Mouse (Mus musculus): ENCODE results near the gene Ifna2. TPM values are rescaled to one million over a fixed set of nuclear protein-coding genes. Genes with fewer than 3 reads are reported as not detected.
A peak's percentile ranks its signal among the peaks of the same experiment; 100 is the strongest.

The Ifna2 gene
- polyA plus RNA-seq (2012; ENCODE audit: insufficient read depth, low replicate concordance) = not detected in 2 replicates

DNA sequence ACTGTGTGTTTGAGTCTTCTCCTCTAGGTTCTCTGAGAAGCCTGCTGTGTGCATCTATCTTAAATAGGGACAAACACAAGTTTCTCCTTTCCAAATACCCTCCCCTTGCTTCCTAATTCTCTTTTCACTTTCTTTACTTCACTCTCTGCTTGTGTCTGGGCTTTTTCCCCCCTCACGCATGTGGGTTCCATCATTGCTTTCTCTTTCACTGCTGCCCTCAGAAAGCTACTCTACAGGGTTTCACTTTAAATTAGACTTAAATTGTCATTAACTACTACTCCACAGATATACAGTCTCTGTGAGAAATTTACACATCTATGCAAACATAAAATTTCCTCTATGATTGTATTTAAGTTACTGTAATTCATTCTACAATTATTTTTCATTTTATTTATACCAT lies at the start of gene Ifna2:
Ifna2 (minus strand) TSS at position 101 of the 400 bp plus-strand sequence.
- Histone ChIP-seq H3K27me3 (replicated peaks) (no peaks in the 10 kb centered on the region), H3K4me3 (replicated peaks) (no peak within 1 kb of the TSS), H3K36me3 (replicated peaks; ENCODE audit: low read length) (no peaks in the 10 kb centered on the region), H3K4me1 (peaks cover 21% of the 10 kb centered on the region), H3K9me3 (no peaks in the 10 kb centered on the region)
- TF ChIP-seq FLI1 (IDR thresholded peaks at IDR 0.05; ENCODE audit: low read length) (no peak), GATA1 (IDR thresholded peaks at IDR 0.05; ENCODE audit: borderline replicate concordance, low read length) (no peak)

DNA sequence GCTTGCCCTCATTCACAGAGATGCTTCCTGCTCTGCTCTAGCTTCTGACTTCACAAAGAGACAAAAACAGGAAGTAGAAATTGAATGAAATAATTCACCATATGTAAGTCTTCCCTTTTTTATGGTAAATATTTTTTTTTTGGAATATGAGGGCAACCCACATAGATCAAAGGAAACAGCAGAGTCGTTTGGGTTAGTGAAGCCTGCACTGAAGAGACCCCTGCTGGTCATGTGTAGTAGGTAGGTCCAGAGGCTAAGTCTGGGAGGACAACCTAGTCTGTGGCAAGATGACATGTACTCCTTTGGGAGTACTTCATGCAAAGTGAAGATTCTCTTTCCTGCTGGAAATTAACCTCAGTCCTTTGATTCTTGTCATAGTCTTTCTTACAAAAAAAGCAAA lies 43.6 kb upstream of the Ifna2 start:
- Histone ChIP-seq H3K27me3 (replicated peaks) (no peaks in the 10 kb centered on the region), H3K9me3 (no peaks in the 10 kb centered on the region), H3K4me3 (replicated peaks) (peak overlapping the region; percentile 89), H3K4me1 (peaks cover 28% of the 10 kb centered on the region), H3K36me3 (replicated peaks; ENCODE audit: low read length) (no peaks in the 10 kb centered on the region)
- TF ChIP-seq GATA1 (IDR thresholded peaks at IDR 0.05; ENCODE audit: borderline replicate concordance, low read length) (no peak), FLI1 (IDR thresholded peaks at IDR 0.05; ENCODE audit: low read length) (no peak)

- peaks cover 28% of the 10 kb centered on the region for H3K4me1 ChIP-seq
- no peaks in the 10 kb centered on the region for H3K9me3 ChIP-seq
- H3K4me3 ChIP-seq (replicated peaks) = peak overlapping the region; percentile 89
- TF ChIP-seq FLI1 (IDR thresholded peaks at IDR 0.05; ENCODE audit: low read length) (no peak), GATA1 (IDR thresholded peaks at IDR 0.05; ENCODE audit: borderline replicate concordance, low read length) (no peak)
- no peaks in the 10 kb centered on the region for H3K36me3 ChIP-seq (replicated peaks; ENCODE audit: low read length)
- no peaks in the 10 kb centered on the region for H3K27me3 ChIP-seq (replicated peaks)
Measured at GRCm38 (mm10) chr4:88726727-88727126, 43.0 kb upstream of the Ifna2 start.

- no peak overlapping the region for H3K4me3 ChIP-seq (replicated peaks)
- no peak for TF ChIP-seq GATA1 (IDR thresholded peaks at IDR 0.05; ENCODE audit: borderline replicate concordance, low read length)
- no peak for TF ChIP-seq FLI1 (IDR thresholded peaks at IDR 0.05; ENCODE audit: low read length)
Measured at GRCm38 (mm10) chr4:88723497-88724090, 39.9 kb upstream of the Ifna2 start.

GRCm38 (mm10) chr4:88721791-88722721 lies 38.3 kb upstream of the Ifna2 start, which contains the start of the genes Gm26566 and Klhl9:
Gene Gm26566 (plus strand): TSS chr4:88721805.
Gene Klhl9 (minus strand): TSS chr4:88722465.
- Histone ChIP-seq H3K27me3 (replicated peaks) (no peaks in the 10 kb centered on the region), H3K4me3 (replicated peaks) (peak within 1 kb of the TSS; percentile 99), H3K9me3 (no peaks in the 10 kb centered on the region), H3K36me3 (replicated peaks; ENCODE audit: low read length) (peaks cover 32% of the 10 kb centered on the region), H3K4me1 (peaks cover 42% of the 10 kb centered on the region)
- no peak for TF ChIP-seq FLI1 (IDR thresholded peaks at IDR 0.05; ENCODE audit: low read length)
- TF ChIP-seq GATA1 (IDR thresholded peaks at IDR 0.05; ENCODE audit: borderline replicate concordance, low read length) = no peak

More at GRCm38 (mm10) chr4:88723497-88724090, 39.9 kb upstream of the Ifna2 start:
- Histone ChIP-seq H3K4me1 (peaks cover 45% of the 10 kb centered on the region), H3K9me3 (no peaks in the 10 kb centered on the region), H3K36me3 (replicated peaks; ENCODE audit: low read length) (peaks cover 19% of the 10 kb centered on the region), H3K27me3 (replicated peaks) (no peaks in the 10 kb centered on the region)

DNA sequence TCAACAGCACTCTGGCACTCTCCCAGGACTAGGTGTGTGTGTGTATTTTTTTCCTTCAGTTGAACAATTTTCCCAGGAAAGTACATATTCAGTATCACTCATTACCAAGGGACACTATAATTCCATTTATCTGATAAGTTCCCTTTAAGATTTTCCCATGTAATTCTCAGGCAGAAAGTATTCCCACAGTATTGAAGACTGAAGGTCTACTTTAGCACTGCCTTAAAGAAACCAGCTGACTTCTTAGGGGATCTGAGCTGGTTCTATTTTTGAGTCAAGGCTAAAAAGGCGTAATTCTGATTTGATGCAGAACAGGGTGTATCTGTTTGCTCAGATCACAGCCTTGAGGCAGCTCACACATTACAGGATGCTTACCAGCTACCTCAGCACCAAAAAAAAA lies 35.0 kb upstream of the Ifna2 start:
- Histone ChIP-seq H3K27me3 (replicated peaks) (no peaks in the 10 kb centered on the region), H3K36me3 (replicated peaks; ENCODE audit: low read length) (peaks cover 56% of the 10 kb centered on the region), H3K4me3 (replicated peaks) (peak overlapping the region; percentile 89), H3K4me1 (peaks cover 48% of the 10 kb centered on the region), H3K9me3 (no peaks in the 10 kb centered on the region)
- TF ChIP-seq FLI1 (IDR thresholded peaks at IDR 0.05; ENCODE audit: low read length) (no peak), GATA1 (IDR thresholded peaks at IDR 0.05; ENCODE audit: borderline replicate concordance, low read length) (no peak)

DNA sequence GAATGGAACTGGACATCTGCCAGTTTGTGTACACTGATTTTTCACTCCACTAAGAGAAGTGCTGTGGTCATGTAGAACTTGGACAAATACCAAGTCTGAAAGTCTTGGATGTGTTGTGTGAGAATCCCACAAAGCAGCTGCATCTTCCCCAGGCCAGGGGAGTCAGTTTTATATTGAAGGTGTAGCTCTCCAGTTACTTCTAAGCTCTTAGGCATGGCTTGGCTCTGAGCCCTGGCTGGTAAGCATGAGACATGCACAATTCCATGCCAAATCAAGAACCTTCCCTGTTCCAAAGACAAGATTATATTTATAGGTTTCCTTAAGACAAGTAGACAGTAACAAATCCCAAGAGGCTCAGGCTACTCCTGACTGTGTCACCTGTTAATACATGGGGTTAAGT lies 31.3 kb upstream of the Ifna2 start:
- peaks cover 63% of the 10 kb centered on the region for H3K36me3 ChIP-seq (replicated peaks; ENCODE audit: low read length)
- no peaks in the 10 kb centered on the region for H3K27me3 ChIP-seq (replicated peaks)
- TF ChIP-seq FLI1 (IDR thresholded peaks at IDR 0.05; ENCODE audit: low read length) (no peak), GATA1 (IDR thresholded peaks at IDR 0.05; ENCODE audit: borderline replicate concordance, low read length) (no peak)
- H3K4me1 ChIP-seq = peaks cover 40% of the 10 kb centered on the region
- no peak overlapping the region for H3K4me3 ChIP-seq (replicated peaks)
- no peaks in the 10 kb centered on the region for H3K9me3 ChIP-seq

DNA sequence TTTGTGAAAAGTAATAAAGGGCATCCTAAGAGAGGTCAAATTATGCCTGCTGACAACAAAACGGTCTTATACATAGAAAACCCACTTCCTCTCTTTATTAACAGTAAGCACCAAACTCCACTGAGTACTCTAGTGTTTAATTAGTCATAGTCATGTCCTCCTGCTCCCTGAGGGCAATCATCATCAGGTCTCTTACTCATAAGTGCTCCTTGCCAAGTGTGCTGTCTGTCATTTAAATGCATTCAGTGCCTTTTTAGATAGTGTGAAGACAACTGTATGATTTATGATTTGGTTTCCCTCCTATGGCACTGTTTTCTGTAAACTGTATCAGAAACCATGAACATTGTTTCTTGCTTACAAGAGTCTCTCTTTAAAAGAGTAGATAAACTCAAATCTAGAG lies 30.6 kb upstream of the Ifna2 start:
- no peak for TF ChIP-seq GATA1 (IDR thresholded peaks at IDR 0.05; ENCODE audit: borderline replicate concordance, low read length)
- no peak for TF ChIP-seq FLI1 (IDR thresholded peaks at IDR 0.05; ENCODE audit: low read length)
- Histone ChIP-seq H3K4me1 (peaks cover 42% of the 10 kb centered on the region), H3K4me3 (replicated peaks) (no peak overlapping the region), H3K27me3 (replicated peaks) (no peaks in the 10 kb centered on the region), H3K36me3 (replicated peaks; ENCODE audit: low read length) (peaks cover 66% of the 10 kb centered on the region), H3K9me3 (peaks cover 4% of the 10 kb centered on the region; the same call in 1 of the 2 replicates)

GRCm38 (mm10) chr4:88707128-88707826 lies 23.6 kb upstream of the Ifna2 start:
- Histone ChIP-seq H3K36me3 (replicated peaks; ENCODE audit: low read length) (peaks cover 31% of the 10 kb centered on the region), H3K4me1 (peaks cover 23% of the 10 kb centered on the region), H3K9me3 (peaks cover 10% of the 10 kb centered on the region; the same call in 1 of the 2 replicates), H3K4me3 (replicated peaks) (no peak overlapping the region), H3K27me3 (replicated peaks) (no peaks in the 10 kb centered on the region)
- no peak for TF ChIP-seq FLI1 (IDR thresholded peaks at IDR 0.05; ENCODE audit: low read length)
- TF ChIP-seq GATA1 (IDR thresholded peaks at IDR 0.05; ENCODE audit: borderline replicate concordance, low read length) = no peak
